Mouse (Mus musculus) leukemia stem cell, adult 10-12 weeks (primary cell): Measurements from ENCODE around the gene Tub. TPM values are rescaled to one million over a fixed set of nuclear protein-coding genes. Genes with fewer than 3 reads are reported as not detected.

Experiments
- polyA plus RNA-seq: library from polyadenylated mRNA; stranded (reverse); fragments of >175 nt; gene quantifications from 2 replicates; pipeline ENCODE4 v1.2.3, GENCODE M21; 2012; ENCODE audit warnings: low replicate concordance

Tub gene
- not detected in 2 replicates for polyA plus RNA-seq

DNA sequence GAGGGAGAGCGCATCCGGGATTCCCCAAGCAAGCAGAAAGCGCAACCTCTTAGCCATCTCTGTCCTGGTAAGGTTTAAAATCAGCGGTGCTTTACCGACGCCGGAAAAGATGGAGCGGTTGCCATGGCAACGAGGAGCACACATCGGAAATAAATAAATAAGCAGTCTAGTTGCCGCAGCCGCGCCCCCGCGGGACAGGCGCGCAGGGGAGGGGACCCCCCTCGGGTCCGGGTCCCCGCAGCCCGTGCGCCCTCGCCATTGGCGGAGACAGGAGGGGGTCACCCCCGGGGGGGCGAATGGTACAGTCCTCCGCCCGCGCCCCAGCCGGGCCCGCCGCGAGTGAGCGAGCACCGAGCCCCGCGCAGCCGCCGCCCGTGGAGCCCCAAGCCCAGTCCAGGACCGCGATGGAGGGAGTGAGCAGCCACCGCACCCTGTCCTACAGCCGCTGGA is at the start of gene Tub:
Gene Tub, plus strand, starts transcription at position 27 of the 450 bp plus-strand sequence.

DNA sequence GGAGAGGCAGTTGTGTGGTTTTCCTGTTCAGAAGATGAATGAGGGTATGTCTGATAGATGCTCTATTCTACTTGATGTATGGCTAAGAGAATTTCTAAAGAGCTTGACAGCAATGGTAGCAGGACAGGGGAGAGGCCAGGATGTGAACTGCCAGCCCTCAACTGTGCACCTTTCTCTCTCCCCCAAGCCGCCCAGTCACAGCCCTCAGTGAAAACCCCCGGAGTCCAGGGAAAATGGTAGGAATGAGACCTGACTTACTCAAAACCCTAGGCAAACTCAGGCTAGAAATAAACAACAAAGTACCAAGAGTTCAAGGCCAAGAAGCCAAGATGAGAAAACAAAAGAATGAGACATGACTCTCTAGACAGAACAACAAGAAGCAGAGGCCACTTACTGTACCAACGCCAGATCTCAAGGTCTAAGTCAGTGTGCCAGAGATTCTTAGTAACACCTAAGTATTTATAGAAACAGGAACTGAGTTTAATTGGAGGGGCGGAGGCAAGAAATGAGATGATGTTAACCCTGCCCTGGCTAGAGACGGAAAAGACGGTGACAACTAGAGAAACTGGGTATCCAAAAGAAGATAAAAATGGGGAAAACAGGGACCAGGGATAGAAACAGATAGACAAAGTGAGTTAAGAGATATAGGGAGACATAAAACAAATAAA is 20.3 kb upstream of the Tub start, which contains the start of gene Nlrp10:
Gene Nlrp10, minus strand, starts transcription at position 453 of the 668 bp plus-strand sequence.

DNA sequence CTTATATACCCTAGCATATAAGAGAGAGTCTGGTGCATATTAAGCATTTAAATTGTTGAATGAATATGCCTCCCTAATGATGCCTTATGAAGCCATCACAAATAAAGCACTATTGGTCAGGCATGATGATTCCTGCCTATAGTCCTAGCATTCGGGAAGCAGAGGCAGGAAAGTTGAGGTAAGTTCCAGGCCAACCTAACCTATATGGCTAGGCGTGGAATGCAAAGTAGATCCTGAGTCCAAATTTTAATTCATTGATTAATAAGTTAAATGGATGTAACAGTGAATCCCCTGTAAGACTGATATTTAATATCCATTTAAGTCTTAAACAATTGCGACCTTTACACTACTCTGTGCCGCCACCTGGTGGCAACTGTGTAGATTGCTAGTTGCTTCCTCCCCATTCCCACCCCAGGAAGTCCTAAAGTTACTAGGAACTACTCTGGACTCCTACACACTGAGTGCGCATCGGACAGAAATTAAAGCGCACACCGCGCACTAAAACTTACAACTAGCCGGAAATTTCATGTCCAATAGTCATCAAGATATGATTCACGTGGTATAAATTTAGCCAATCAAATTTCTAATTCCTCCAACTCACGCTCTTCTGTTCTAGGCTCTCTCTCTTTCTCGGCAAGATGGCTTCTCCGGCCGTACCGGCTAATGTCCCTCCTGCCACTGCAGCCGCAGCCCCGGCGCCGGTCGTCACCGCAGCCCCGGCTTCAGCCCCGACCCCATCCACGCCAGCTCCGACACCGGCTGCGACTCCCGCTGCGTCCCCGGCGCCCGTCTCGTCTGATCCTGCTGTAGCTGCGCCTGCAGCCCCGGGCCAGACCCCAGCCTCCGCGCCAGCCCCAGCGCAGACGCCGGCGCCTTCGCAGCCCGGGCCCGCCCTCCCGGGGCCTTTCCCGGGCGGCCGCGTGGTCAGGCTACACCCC is 16.1 kb upstream of the Tub start, which contains the start of gene Eif3f:
Gene Eif3f, plus strand, starts transcription at position 624 of the 938 bp plus-strand sequence.

DNA sequence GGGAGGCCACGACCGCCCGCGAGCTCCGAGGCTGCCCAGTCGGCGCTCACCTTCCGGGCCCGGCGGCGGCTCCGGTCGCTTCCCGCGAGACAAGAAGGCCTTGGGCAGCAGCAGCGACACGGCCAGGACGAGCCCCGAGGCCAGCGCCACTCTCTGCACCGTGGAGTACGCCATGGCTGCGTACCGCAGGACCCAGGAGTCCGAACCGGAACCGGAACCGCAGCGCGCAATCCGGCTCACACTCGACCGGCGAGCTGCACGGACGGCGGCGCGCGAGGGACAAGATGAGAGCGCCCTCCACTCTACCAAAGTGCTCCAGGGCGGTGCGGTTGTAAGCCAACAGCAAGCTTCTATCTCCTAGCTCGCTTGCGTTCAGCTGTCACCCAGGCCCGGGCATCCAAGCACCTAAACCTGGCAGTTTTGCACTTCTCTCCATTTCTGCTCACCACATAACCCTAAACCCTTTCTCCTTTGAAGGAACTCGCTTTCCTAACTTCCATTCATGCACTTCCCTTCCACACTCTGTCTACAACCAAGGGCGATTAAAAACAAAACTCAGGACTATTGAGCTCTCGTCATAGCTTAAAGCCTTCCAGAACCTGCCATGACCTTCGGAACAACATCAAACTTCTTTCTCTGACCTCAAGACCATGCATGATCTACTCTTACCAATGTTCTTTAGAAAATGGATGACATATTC is 133.1 kb downstream of the Tub start, which contains the start of gene Ric3:
Gene Ric3, minus strand, starts transcription at position 219 of the 700 bp plus-strand sequence.

Other genes with a start within 250 kb of the Tub start
- gene Olfr512, start 237.0 kb upstream of the Tub start, polyA plus RNA-seq: not detected in 2 replicates
- gene Olfr513, start 199.4 kb upstream of the Tub start, polyA plus RNA-seq: not detected in 2 replicates
- gene Olfr514, start 124.3 kb upstream of the Tub start, polyA plus RNA-seq: not detected in 2 replicates
- not detected in 2 replicates for gene Olfr516, start 99.8 kb upstream of the Tub start, polyA plus RNA-seq
- gene Olfr517, start 78.0 kb upstream of the Tub start, polyA plus RNA-seq: not detected in 2 replicates
- not detected in 2 replicates for gene Olfr518, start 65.3 kb upstream of the Tub start, polyA plus RNA-seq
- gene Olfr519, start 55.9 kb upstream of the Tub start, polyA plus RNA-seq: not detected in 2 replicates
- 0.10 TPM in 1 of 2 replicates, not detected in the other for gene Nlrp10, start 20.2 kb upstream of the Tub start, polyA plus RNA-seq
- 671 and 946 TPM in 2 replicates for gene Eif3f, start 15.9 kb upstream of the Tub start, polyA plus RNA-seq
- gene Ric3, start 133.0 kb downstream of the Tub start, polyA plus RNA-seq: 0.09 and 0.36 TPM in 2 replicates
- 0.18 and 0.86 TPM in 2 replicates for gene Lmo1, start 224.9 kb downstream of the Tub start, polyA plus RNA-seq